Mouse (Mus musculus): ENCODE results near the gene D17Wsu92e.

DNA sequence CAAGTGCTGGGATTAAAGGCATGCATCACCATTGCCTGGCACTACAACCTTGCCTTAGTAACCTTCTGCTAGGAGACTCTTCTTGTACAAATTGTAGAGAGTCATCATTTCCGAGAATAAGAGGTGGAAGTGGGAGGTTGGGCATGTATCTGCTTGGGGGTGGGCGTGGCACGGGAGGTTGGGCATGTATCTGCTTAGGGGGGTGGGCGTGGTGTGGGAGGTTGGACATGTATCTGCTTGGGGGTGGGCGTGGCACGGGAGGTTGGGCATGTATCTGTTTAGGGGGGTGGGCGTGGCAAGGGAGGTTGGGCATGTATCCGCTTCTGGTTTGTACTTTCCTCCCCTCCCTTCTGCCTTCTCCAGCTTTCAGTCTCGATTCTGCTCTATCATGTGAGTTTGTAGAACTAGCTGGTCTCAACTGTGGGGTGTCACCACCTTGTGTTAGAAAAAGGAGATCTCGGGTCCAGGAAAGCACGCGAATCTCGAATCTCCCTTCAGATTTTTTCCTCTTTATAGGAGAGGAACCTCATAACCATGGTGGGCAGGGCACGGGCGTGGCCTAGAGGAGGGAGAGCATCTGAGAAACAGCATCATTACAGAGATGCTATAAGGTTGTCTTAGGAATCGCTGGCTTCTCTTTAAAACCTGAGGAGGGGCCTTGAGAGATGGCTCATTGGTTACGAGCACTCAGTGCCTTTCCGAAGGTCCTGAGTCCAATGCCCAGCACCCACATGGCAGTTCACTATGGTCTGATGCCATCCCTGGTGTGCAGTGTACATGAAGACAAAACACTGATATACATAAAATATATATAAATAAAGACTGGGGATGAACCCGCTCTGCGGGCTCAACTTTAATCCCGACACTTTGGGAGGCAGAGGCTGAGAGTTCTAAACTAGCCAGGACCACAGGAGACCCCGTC, 5.8 kb upstream of the D17Wsu92e start:
- TF ChIP-seq CTCF (IDR thresholded peaks at IDR 0.05; ENCODE audit: low read depth) (peak; percentile 38; the same call in 1 of the 2 replicates), EP300 (IDR thresholded peaks at IDR 0.05; ENCODE audit: low read depth) (no peak; the same call in 1 of the 2 replicates)
